Mouse (Mus musculus): Measurements from ENCODE around the gene Lad1.

GRCm38 (mm10) chr1:135840675-135841395, 22.4 kb downstream of the Lad1 start:
- TF ChIP-seq POLR2A (IDR thresholded peaks at IDR 0.05; ENCODE audit: insufficient read length, low read depth), result peak; percentile 27
- TF ChIP-seq REST (IDR thresholded peaks at IDR 0.05; ENCODE audit: insufficient read depth, insufficient read length), result no peak
- no peak for TF ChIP-seq E2F4 (IDR thresholded peaks at IDR 0.05; ENCODE audit: insufficient read depth)
- no peak for TF ChIP-seq MAX (IDR thresholded peaks at IDR 0.05; ENCODE audit: low read depth)
- no peak for TF ChIP-seq TCF12 (IDR thresholded peaks at IDR 0.05; ENCODE audit: insufficient read depth, poor library complexity, severe bottlenecking)
- TF ChIP-seq MYOD1 (IDR thresholded peaks at IDR 0.05; ENCODE audit: control insufficient read depth in 1 of 3, insufficient read length in 2 of 3, low read depth in 2 of 3), result no peak
- peak; percentile 62 for TF ChIP-seq POLR2AphosphoS2 (IDR thresholded peaks at IDR 0.05; ENCODE audit: insufficient read length, low read depth)
- no peak for TF ChIP-seq CEBPB (IDR thresholded peaks at IDR 0.05; ENCODE audit: insufficient read depth, poor library complexity, severe bottlenecking)
